ENCODE assay signal across 14 mouse cellular contexts in the genomic region with DNA sequence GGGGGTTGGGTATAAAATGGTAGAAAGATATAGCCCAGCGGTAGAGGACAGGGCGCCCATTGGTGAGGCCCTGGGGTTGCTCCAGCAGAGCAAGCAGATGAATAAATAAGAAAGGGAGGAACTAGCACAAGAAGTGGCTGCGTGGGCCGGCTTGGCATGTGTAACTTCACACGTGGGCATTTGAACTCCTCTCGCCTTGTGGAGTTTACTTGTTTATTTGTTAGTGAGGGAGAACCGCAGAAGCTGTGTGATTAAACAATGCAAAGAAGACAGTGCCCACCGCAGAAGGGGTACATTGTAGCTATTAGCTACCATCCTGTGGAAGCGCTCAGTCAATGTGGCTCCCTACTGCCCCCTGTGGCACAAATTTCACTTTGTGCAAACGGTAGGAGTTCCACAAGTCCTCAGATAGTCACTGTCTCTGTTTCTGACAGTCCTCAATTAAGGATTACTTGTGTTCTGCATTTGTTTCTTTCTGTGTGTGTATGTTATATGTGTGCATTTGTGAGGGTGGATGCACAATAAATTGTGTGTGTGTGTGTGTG. TPM values are rescaled to one million over a fixed set of nuclear protein-coding genes. Genes with fewer than 3 reads are reported as not detected.
A peak's percentile ranks its signal among the peaks of the same experiment; 100 is the strongest.
DNase-seq lines count a peak whose midpoint lies in the region; ATAC-seq and TF ChIP-seq lines count a peak whose summit lies in the region.
"Had no signal": no experiment of that assay in that cellular context is flagged by ENCODE, and none has a peak within 500 bp of the region (broad histone marks: within the 10 kb centered on the region; RNA-seq: fewer than 3 reads in every experiment).

No protein-coding gene starts in this region.

- no peak for TF ChIP-seq POLR2A in MEL (IDR thresholded peaks at IDR 0.05; ENCODE audit: control insufficient read depth in 1 of 2, insufficient read depth in 1 of 2, low read depth in 1 of 2, low read length in 2 of 2, poor library complexity in 1 of 2)

- no peaks in the 10 kb centered on the region for H3K36me3 ChIP-seq in heart, embryonic 11.5 days (ENCODE audit: control insufficient read depth, insufficient read depth, low read length)
- H3K36me3 ChIP-seq in lung, embryonic 14.5 days (ENCODE audit: insufficient read depth): no peaks in the 10 kb centered on the region
- H3K36me3 ChIP-seq in MEL (ENCODE audit: control insufficient read depth in 1 of 2, insufficient read depth in 2 of 2, low read length in 2 of 2): peaks cover 0 to 13% of the 10 kb centered on the region in 2 experiments; a peak in 2 of 4 replicates
- H3K36me3 ChIP-seq: hindbrain, embryonic 15.5 days had no signal

- peak; percentile 23; the same call in 1 of the 2 replicates for TF ChIP-seq CTCF in lung, embryonic 14.5 days (IDR thresholded peaks at IDR 0.05; ENCODE audit: low read depth)
- peak; percentile 38 to 40 (median 38); a peak in 5 of 6 replicates for TF ChIP-seq CTCF in MEL (IDR thresholded peaks at IDR 0.05 in 2 of 3, conservative IDR thresholded peaks at IDR 0.05 in 1 of 3; ENCODE audit: control insufficient read depth in 1 of 3, insufficient read depth in 1 of 3, low read depth in 2 of 3, low read length in 3 of 3, poor library complexity in 1 of 3, severe bottlenecking in 1 of 3)

- no peak for TF ChIP-seq EP300 in MEL (IDR thresholded peaks at IDR 0.05; ENCODE audit: low read depth in 1 of 2, low read length in 2 of 2)

- no peaks in the 10 kb centered on the region for H3K9me3 ChIP-seq in heart, embryonic 11.5 days (replicated peaks; ENCODE audit: control insufficient read depth, low read length)
- H3K9me3 ChIP-seq in lung, embryonic 14.5 days (ENCODE audit: low read depth, low read length): no peaks in the 10 kb centered on the region
- no peaks in the 10 kb centered on the region for H3K9me3 ChIP-seq in MEL (replicated peaks; ENCODE audit: insufficient read depth, low read length)
- H3K9me3 ChIP-seq: hindbrain, embryonic 15.5 days had no signal

- 86% methylated on average over 10 of the region's 10 CpGs for WGBS in heart, embryonic 11.5 days (ENCODE audit: insufficient replicate concordance)
- WGBS in lung, embryonic 14.5 days: 85% methylated on average over 10 of the region's 10 CpGs

- peak; percentile 77 for DNase-seq in heart, adult 11 months
- DNase-seq in lung, embryonic 14.5 days: no peak
- DNase-seq in lung, postnatal 10 days: no peak
- DNase-seq in MEL (ENCODE audit: low read depth, low spot score): no peak
- DNase-seq in ovary, adult 18-20 months (ENCODE audit: low spot score): no peak
- DNase-seq: cerebellum, adult 9-11 months; gastrocnemius, postnatal 36 days; kidney, postnatal 10 days; left cerebral cortex, postnatal 4 days; thymus, adult 18-20 months had no signal

- no peak overlapping the region for H3K4me3 ChIP-seq in heart, embryonic 11.5 days (ENCODE audit: low read depth, low read length)
- H3K4me3 ChIP-seq in lung, embryonic 14.5 days (ENCODE audit: low read depth, low read length): no peak overlapping the region
- no peak overlapping the region for H3K4me3 ChIP-seq in MEL (ENCODE audit: control insufficient read depth in 1 of 2, insufficient read depth in 1 of 2, low read depth in 2 of 2, low read length in 2 of 2)
- H3K4me3 ChIP-seq: hindbrain, embryonic 15.5 days had no signal

- no peak; the same call in 1 of the 2 replicates for TF ChIP-seq RAD21 in MEL (IDR thresholded peaks at IDR 0.05; ENCODE audit: low read depth, low read length)

- H3K79me2 ChIP-seq in MEL (ENCODE audit: control insufficient read depth, insufficient read depth, low read length, poor library complexity): no peaks in the 10 kb centered on the region

- ATAC-seq in heart, embryonic 11.5 days (replicated peaks; ENCODE audit: insufficient number of reproducible peaks, low FRiP score, low TSS enrichment): no peak
- no peak for ATAC-seq in lung, embryonic 14.5 days (ENCODE audit: insufficient read depth)
- ATAC-seq in monocyte, adult 5-6 weeks (replicated peaks; ENCODE audit: insufficient number of reproducible peaks, low FRiP score, low TSS enrichment, poor library complexity, severe bottlenecking): peak; percentile 16; the same call in 1 of the 2 replicates
- ATAC-seq in megakaryocyte progenitor cell, adult 5-6 weeks (replicated peaks; ENCODE audit: poor library complexity): no peak

- H3K9ac ChIP-seq in heart, embryonic 11.5 days (ENCODE audit: low read depth, low read length): no peak overlapping the region
- H3K9ac ChIP-seq in lung, embryonic 14.5 days: no peak overlapping the region
- H3K9ac ChIP-seq in MEL (ENCODE audit: control insufficient read depth, low read depth, low read length, poor library complexity, severe bottlenecking): no peak overlapping the region
- H3K9ac ChIP-seq: hindbrain, embryonic 15.5 days had no signal

- no peak overlapping the region for H3K4me2 ChIP-seq in heart, embryonic 11.5 days
- H3K4me2 ChIP-seq in lung, embryonic 14.5 days: no peak overlapping the region
- H3K4me2 ChIP-seq: hindbrain, embryonic 15.5 days had no signal

- H3K27me3 ChIP-seq in heart, embryonic 11.5 days (ENCODE audit: control insufficient read depth, insufficient read depth, low read length): no peaks in the 10 kb centered on the region
- H3K27me3 ChIP-seq in lung, embryonic 14.5 days (ENCODE audit: insufficient read depth, low read length): no peaks in the 10 kb centered on the region
- no peaks in the 10 kb centered on the region for H3K27me3 ChIP-seq in MEL (ENCODE audit: control insufficient read depth in 1 of 2, insufficient read depth in 2 of 2, low read length in 2 of 2)
- H3K27me3 ChIP-seq: hindbrain, embryonic 15.5 days had no signal

- H3K27ac ChIP-seq in heart, embryonic 11.5 days (ENCODE audit: low read depth, low read length): no peak overlapping the region
- no peak overlapping the region for H3K27ac ChIP-seq in lung, embryonic 14.5 days (ENCODE audit: low read depth)
- no peak overlapping the region for H3K27ac ChIP-seq in MEL (ENCODE audit: control insufficient read depth, low read depth, low read length)
- H3K27ac ChIP-seq: hindbrain, embryonic 15.5 days had no signal

- no peaks in the 10 kb centered on the region for H3K4me1 ChIP-seq in heart, embryonic 11.5 days (ENCODE audit: control insufficient read depth, insufficient read depth, low read length)
- no peaks in the 10 kb centered on the region for H3K4me1 ChIP-seq in lung, embryonic 14.5 days (ENCODE audit: insufficient read depth)
- H3K4me1 ChIP-seq in MEL (ENCODE audit: control insufficient read depth in 1 of 2, insufficient read depth in 2 of 2, low read length in 2 of 2): peaks cover 0 to 9% of the 10 kb centered on the region in 2 experiments; a peak in 2 of 4 replicates
- H3K4me1 ChIP-seq: hindbrain, embryonic 15.5 days had no signal

TF ChIP-seq in MEL, 35 proteins besides CTCF, POLR2A, EP300 and RAD21:
- TF ChIP-seq NELFE (IDR thresholded peaks at IDR 0.05; ENCODE audit: low read depth, low read length) (no peak), CHD2 (IDR thresholded peaks at IDR 0.05; ENCODE audit: low read length) (no peak), BHLHE40 (IDR thresholded peaks at IDR 0.05; ENCODE audit: borderline replicate concordance, low read depth, low read length) (no peak), JUND (IDR thresholded peaks at IDR 0.05; ENCODE audit: low read depth, low read length) (no peak), USF1 (IDR thresholded peaks at IDR 0.05; ENCODE audit: low read depth, low read length) (no peak), SMC3 (IDR thresholded peaks at IDR 0.05; ENCODE audit: low read depth, low read length) (no peak), MXI1 (IDR thresholded peaks at IDR 0.05; ENCODE audit: low read depth, low read length) (no peak), CHD1 (IDR thresholded peaks at IDR 0.05; ENCODE audit: low read depth, low read length) (no peak), ZKSCAN1 (IDR thresholded peaks at IDR 0.05; ENCODE audit: low read depth, low read length) (no peak), ETS1 (IDR thresholded peaks at IDR 0.05; ENCODE audit: low read depth, low read length) (no peak), ZC3H11A (IDR thresholded peaks at IDR 0.05; ENCODE audit: low read depth, low read length) (no peak), ZNF384 (IDR thresholded peaks at IDR 0.05; ENCODE audit: low read depth, low read length) (no peak), KAT2A (conservative IDR thresholded peaks at IDR 0.05; ENCODE audit: low read depth, low read length) (no peak), POLR2AphosphoS2 (IDR thresholded peaks at IDR 0.05; ENCODE audit: low read length) (no peak), GABPA (IDR thresholded peaks at IDR 0.05; ENCODE audit: low read depth, low read length) (no peak), TAL1 (IDR thresholded peaks at IDR 0.05; ENCODE audit: low read length) (no peak), USF2 (IDR thresholded peaks at IDR 0.05; ENCODE audit: borderline replicate concordance in 1 of 2, insufficient read depth in 1 of 2, low read depth in 1 of 2, low read length in 2 of 2) (no peak)
TF ChIP-seq in MEL: peak in this region for 0.

RNA-seq across cellular contexts. Expression of a gene that starts 6.9 kb away (rescaled TPM):
- 137 and 155 TPM in 2 replicates for polyA plus RNA-seq in heart, embryonic 11.5 days (2014; fragmentation: Nextera tagmentation; extraction: Ambion mirVana)
- 214 and 220 TPM in 2 replicates for polyA plus RNA-seq in lung, embryonic 14.5 days (2014; fragmentation: Nextera tagmentation; extraction: Ambion mirVana)
- total RNA-seq in MEL (2012; rRNA removed): 42.3 and 47.4 TPM in 2 replicates
- 10 to 100 TPM; 83.3 to 89.1 TPM for polyA plus RNA-seq in MEL (2012; ENCODE audit: insufficient read depth in 1 of 2, insufficient read length in 2 of 2, low read depth in 1 of 2, low replicate concordance in 2 of 2, missing spikeins in 1 of 2)
- total RNA-seq in monocyte, adult 5-6 weeks (2017): 807 to 1,253 TPM (median 1,136 TPM) in 3 replicates
- 215 and 244 TPM in 2 replicates for total RNA-seq in megakaryocyte progenitor cell, adult 5-6 weeks (2015)
- 84.2 and 95.6 TPM in 2 replicates for total RNA-seq in megakaryocyte progenitor cell, adult 5-6 weeks (2017)
